Mouse (Mus musculus): Measurements from ENCODE around the gene Calm1. TPM values are rescaled to one million over a fixed set of nuclear protein-coding genes. Genes with fewer than 3 reads are reported as not detected.
"Not testable (repeated sequence)": the region's sequence is repeated elsewhere in the genome, so short reads cannot be mapped to it uniquely, and the experiment has no call there.

Gene Calm1
- total RNA-seq, 2 experiments from 2014 or later: 568 to 588 TPM

GRCm38 (mm10) chr12:100190802-100191201 is 8.4 kb upstream of the Calm1 start:
- DNase-seq (ENCODE audit: low spot score): no peak

- DNase-seq (ENCODE audit: low spot score): no peak
Measured at GRCm38 (mm10) chr12:100194181-100194580, 5.1 kb upstream of the Calm1 start.

- DNase-seq (ENCODE audit: low spot score): peak; percentile 60
Measured at GRCm38 (mm10) chr12:100196786-100197185, 2.4 kb upstream of the Calm1 start.

GRCm38 (mm10) chr12:100199891-100200644 is 833 bp downstream of the Calm1 start:
- DNase-seq (ENCODE audit: low spot score): peak; percentile 69

- DNase-seq (ENCODE audit: low spot score): no peak
Measured at GRCm38 (mm10) chr12:100200645-100201362, 1.6 kb downstream of the Calm1 start.

GRCm38 (mm10) chr12:100201363-100201711 is 2.1 kb downstream of the Calm1 start:
- no peak for DNase-seq (ENCODE audit: low spot score)

GRCm38 (mm10) chr12:100201838-100202237 is 2.6 kb downstream of the Calm1 start:
- DNase-seq (ENCODE audit: low spot score): peak; percentile 97

- no peak for DNase-seq (ENCODE audit: low spot score)
Measured at GRCm38 (mm10) chr12:100203759-100204158, 4.5 kb downstream of the Calm1 start.

GRCm38 (mm10) chr12:100205156-100205555 is 5.9 kb downstream of the Calm1 start:
- DNase-seq (ENCODE audit: low spot score): no peak

- no peak for DNase-seq (ENCODE audit: low spot score)
Measured at GRCm38 (mm10) chr12:100206521-100206920, 7.3 kb downstream of the Calm1 start.

GRCm38 (mm10) chr12:100206926-100207325 is 7.7 kb downstream of the Calm1 start:
- no peak for DNase-seq (ENCODE audit: low spot score)

GRCm38 (mm10) chr12:100209701-100210478 is 10.7 kb downstream of the Calm1 start:
- no peak for DNase-seq (ENCODE audit: low spot score)

GRCm38 (mm10) chr12:100210973-100211372 is 11.7 kb downstream of the Calm1 start:
- no peak for DNase-seq (ENCODE audit: low spot score)

GRCm38 (mm10) chr12:100211453-100212185 is 12.4 kb downstream of the Calm1 start:
- DNase-seq (ENCODE audit: low spot score): no peak

GRCm38 (mm10) chr12:100212397-100212796 is 13.2 kb downstream of the Calm1 start:
- DNase-seq (ENCODE audit: low spot score): no peak

GRCm38 (mm10) chr12:100213162-100213561 is 13.9 kb downstream of the Calm1 start:
- DNase-seq (ENCODE audit: low spot score): no peak

- no peak for DNase-seq (ENCODE audit: low spot score)
Measured at GRCm38 (mm10) chr12:100214156-100214555, 14.9 kb downstream of the Calm1 start.

- no peak for DNase-seq (ENCODE audit: low spot score)
Measured at GRCm38 (mm10) chr12:100214738-100215137, 15.5 kb downstream of the Calm1 start.

- not testable (repeated sequence) for DNase-seq (ENCODE audit: low spot score)
Measured at GRCm38 (mm10) chr12:100217087-100217486, 17.9 kb downstream of the Calm1 start.

GRCm38 (mm10) chr12:100220012-100220411 is 20.8 kb downstream of the Calm1 start:
- no peak for DNase-seq (ENCODE audit: low spot score)

- no peak for DNase-seq (ENCODE audit: low spot score)
Measured at GRCm38 (mm10) chr12:100221608-100222321, 22.5 kb downstream of the Calm1 start.
